Mouse (Mus musculus) left cerebral cortex, adult 18-20 months (tissue): Measurements from ENCODE around the gene Vmn1r41. TPM values are rescaled to one million over a fixed set of nuclear protein-coding genes. Genes with fewer than 3 reads are reported as not detected.

Source experiments
- DNase-seq, 2 experiments: peaks; one replicate each; pipeline ENCODE4 v3.0.0; 2021 to 2022; ENCODE audit warnings: low spot score in 2 of 2, mixed read lengths in 1 of 2
- long read RNA-seq, 2 experiments: library from polyadenylated mRNA; stranded (forward); transcript quantifications; one replicate each; pipeline ENCODE4 v2.0.0; 2021
- total RNA-seq, 2 experiments: library from RNA; stranded (reverse); gene quantifications; 2 replicates each; pipeline ENCODE4 v1.2.3; 2021

Vmn1r41 gene
- total RNA-seq, result not detected
- long read RNA-seq, experiment 1, result 0 reads
- long read RNA-seq, experiment 2, result 0 reads

DNA sequence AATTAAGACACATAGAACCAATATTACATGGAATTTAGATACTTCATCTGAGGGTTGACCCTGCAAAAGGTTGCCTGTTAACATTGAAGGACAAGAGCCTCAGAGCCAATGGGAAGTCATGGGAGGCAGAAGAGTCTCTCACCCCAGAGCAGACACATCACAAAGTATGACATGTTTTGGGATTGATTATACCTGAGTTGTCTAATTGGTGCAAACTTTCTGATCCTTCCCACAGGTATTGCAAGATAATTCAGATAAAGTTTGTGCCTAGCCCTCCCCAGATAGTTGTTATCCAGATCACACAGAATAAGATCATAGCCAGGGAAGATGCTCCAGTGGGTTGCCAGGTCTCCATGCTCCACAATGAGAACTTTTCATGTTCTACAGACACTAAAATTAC is at the start of gene Vmn1r41:
Vmn1r41 (plus strand) TSS at position 301 of the 400 bp plus-strand sequence.
- no peak for DNase-seq

GRCm38 (mm10) chr6:89706624-89707023 is 33.9 kb upstream of the Vmn1r41 start:
- no peak for DNase-seq

GRCm38 (mm10) chr6:89707240-89707639 is 33.3 kb upstream of the Vmn1r41 start, which contains the start of gene Vmn1r40:
TSS of gene Vmn1r40 (plus strand) at chr6:89707540.
- no peak for DNase-seq

DNA sequence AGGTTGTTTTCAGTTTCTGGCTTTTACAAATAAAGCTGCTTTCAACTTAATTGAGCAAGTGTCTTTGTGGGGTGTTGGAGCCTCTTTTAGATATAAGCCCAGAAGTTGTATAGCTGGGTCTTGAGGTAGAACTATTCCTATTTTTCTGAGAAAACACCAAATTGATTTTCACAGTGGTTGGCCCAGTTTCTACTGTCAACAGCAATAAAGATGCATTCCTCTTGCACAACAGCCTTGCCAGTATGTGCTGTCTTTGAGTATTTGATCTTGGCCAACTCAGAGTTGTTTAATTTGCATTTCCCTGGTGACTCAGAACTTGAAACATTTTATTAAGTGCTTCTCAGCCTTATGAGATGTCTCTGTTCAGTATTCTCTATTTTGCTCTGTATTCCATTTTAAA is 22.5 kb upstream of the Vmn1r41 start:
- DNase-seq, result no peak

DNA sequence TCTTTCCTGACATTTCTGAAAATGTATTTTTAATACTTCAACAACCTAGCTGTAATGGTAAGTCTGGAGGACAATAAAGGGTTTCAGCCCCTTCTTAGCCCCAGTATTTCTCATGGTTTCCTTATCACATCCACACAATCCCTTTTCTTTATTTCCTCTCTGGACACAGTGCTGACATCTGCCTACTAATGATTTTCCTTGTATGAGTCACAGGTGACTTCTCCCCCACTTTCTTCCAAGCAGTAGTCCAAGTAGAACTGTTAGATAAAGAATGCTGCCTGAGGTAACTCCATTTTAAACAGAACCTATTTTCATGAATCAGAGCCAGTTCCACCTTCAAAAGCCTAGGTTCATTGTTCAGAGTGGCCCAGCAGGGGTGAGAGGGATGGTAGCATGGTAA is 2.2 kb downstream of the Vmn1r41 start:
- DNase-seq, result no peak

GRCm38 (mm10) chr6:89790231-89790630 is 49.7 kb downstream of the Vmn1r41 start:
- no peak for DNase-seq

Other genes starting within 250 kb of the Vmn1r41 start
- 10 to 100 TPM; 83.4 to 84.9 TPM for gene Chchd6, start 145.1 kb upstream of the Vmn1r41 start, total RNA-seq
- gene Txnrd3, start 96.8 kb upstream of the Vmn1r41 start, total RNA-seq, result 1 to 10 TPM; 4.0 to 4.8 TPM
- not detected for gene Vmn1r40, start 33.2 kb upstream of the Vmn1r41 start, total RNA-seq
- gene Vmn1r42, start 135.6 kb downstream of the Vmn1r41 start, total RNA-seq, result not detected
- gene Vmn1r43, start 135.6 kb downstream of the Vmn1r41 start, total RNA-seq, result not detected
- gene Vmn1r44, start 142.9 kb downstream of the Vmn1r41 start, total RNA-seq, result not detected
- not detected for gene Vmn1r45, start 199.8 kb downstream of the Vmn1r41 start, total RNA-seq
- gene Vmn1r46, start 228.5 kb downstream of the Vmn1r41 start, total RNA-seq, result not detected